Mouse (Mus musculus) R1 (cell line): ENCODE measurements around the gene Exoc4.

Experiments used
- DNase-seq: peaks from one replicate; pipeline ENCODE4 v3.0.0-alpha.2; 2018; ENCODE audit warnings: low read depth, low spot score

The Exoc4 gene

DNA sequence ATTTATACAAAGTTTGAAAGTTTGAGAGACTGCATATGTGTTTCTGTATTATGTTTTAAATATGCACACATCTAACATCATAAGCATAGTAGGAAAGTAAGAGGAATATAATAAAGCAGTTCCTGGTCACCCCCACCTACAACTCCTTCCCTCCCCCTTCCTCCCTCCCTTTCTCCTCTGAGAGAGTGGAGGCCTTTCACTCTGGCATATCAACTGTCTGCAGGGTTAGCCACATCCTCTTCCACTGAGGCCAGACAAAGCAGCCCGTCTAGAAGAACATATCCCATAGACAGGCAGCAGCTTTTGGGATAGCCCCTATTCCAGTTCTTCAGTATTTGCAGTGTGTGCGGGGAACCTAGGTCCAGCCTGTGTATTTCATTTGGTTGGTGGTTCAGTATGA, 382.2 kb downstream of the Exoc4 start:
- DNase-seq, result no peak

DNA sequence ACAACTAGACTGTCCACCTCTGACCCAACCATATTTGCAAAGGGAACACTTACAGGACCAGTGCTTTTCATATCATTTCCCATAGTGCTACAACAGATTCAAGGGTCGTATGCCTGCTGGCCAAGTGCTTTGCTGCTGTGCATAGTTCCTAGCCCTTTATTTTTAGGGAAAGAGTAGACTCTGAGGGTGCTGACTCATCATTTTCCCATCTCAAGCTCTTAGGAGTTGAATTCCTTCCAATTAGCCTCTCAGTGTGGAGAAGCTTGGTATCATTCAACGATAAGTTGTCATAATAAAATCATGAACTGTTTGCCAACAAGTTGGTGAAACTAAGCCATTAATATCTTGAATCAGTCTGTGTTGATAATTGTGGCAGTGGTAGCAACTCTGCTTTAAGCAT, 388.3 kb downstream of the Exoc4 start:
- DNase-seq, result no peak

DNA sequence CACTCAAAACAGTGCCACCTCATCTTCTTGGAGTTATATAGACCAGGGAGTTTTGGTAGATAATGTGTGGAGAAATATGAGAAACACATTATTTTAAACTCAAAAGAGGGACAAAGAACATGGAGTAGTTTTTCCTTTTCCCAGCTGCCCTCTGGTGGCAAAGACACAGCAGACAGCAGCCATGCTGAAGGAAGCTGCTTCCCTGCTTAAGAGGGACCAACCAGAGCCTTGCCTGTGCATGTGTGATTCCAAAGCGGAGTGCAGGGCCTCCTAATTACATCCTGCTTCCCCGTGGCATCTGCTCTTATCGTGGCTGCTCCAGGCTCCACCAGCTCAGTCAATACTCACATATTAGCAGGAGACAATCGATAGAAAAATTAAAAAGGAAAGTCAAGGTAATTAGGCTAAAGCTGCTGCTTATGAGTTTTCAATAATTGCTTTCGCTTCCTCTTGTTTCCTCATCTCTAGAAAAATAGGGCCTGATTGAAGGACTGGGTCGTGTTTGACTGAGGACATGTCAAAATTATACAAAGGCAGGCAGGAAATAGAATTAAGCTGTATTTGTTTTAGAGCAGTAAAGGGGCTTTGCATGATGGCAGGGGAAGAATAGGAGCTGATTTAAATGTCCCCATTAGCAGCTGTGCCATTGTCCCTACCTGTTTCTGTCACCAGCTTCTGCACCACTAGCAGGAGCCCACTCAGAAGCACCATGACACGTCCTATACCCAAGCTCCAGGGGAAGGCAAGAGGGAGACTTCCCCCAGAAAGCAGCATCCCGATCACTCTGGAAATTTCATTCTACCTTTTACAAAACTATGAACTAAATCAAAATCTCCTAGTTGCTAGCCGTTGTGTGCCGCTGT, 433.1 kb downstream of the Exoc4 start:
- peak; percentile 25 for DNase-seq

DNA sequence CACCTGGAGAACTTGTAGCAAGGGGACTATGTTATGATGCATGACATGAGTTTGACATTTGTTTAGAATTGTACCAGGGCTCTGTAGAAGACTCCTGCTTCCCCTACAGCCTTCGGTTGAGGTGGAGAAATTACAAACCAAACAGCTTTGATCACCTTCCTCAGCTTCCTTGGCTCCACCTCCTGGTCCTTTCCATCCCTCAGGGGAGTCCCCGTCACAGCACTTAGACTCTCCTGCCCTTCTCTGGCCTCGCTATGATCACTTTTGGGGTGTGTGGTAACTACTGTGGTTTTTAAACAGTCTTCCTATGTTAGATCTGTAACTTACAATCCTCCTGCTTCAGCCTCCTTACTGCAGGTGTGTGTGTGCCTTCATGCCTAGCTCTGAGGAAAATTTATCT, 434.6 kb downstream of the Exoc4 start:
- no peak for DNase-seq

DNA sequence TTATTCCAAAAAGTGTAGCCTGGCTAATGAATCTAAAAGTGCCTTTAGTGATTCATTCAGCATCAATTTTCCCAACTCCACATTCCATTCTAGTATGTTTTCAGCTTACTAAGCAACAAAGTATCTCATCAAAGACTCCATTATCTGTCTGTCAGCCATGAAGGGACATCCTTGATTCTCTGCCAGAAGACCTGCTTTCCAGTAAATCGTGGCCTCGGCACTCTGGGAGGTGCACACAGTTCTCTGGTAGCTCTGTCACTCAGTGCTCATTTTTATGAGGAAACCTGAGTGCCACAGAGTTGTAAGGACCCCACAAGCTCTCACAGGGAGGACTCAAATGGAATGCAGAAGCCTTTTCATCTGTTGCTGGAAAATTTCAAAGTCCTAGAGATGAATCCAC, 436.4 kb downstream of the Exoc4 start:
- DNase-seq, result no peak

DNA sequence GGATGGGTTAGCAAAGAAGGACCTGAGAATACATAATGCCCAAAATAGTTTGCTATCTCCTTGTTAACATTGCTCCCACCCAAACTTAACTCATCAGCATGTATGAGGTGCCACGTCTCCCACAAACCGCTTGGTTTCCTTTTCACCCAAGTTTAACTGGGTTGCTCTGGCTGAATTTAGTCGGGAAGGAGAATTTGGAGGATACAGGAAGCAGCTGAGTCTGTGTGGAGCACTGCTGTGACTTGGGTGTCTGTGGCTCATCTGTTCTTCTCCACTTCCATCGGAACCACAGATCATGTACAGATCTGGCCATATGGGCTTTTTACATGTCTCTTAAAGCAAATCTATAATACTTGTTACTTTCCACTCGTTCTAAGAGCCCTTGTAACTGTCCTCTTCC, 441.7 kb downstream of the Exoc4 start:
- no peak for DNase-seq

DNA sequence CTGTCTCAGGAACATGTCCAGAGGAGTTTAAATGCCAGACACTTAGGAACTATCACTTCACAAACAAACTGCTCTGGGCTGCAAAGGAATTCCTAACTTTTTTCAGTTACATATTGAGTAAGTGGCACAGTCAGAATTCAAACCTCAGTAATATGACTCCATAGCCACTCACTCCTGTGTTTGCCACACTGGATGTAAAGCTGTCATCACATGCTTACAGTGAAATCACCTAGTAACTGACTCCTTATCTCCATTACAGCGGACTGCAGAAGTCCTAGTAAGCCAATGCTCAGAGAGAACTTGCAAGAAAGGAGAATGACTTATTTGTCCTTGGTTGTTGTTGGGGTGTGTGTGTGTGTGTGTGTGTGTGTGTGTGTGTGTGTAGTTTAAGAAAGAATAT, 448.1 kb downstream of the Exoc4 start:
- DNase-seq, result no peak

DNA sequence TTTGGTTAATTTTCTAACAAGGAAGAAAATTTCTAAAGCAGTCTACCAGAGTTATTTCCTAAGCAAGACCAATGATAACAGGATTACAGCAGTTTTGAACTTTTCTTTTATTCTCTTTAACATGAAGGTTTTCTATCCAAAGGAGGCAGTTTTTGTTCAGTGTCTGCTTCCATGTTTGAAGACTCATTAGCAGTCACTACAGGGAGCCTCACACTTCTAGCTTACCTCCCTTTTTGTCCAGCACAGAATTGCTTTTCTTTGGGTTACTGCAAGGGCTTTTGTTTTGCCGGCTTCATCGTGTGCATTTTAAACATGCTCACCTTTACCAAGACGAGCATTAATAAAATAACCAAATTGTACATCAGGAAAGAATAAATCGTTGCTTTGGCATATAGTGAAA, 460.0 kb downstream of the Exoc4 start:
- DNase-seq, result no peak

DNA sequence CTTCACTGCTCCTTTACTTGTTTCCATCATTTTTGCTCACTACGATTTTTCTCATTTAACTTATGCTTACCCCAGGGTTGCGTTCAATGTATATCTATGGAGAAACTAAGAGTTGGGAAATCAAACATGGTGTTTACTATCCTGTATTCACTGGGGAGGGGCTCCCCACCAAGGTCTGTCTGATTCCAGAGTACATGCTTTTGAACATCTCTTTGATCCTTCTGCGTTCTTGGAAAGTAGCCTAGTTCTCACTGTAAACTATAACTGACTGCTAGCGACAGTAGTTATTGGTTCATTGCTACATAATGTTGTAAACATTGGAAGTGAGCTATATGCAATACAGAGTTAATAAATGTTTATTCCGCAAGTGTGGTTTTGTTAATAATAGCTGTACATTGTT, 460.5 kb downstream of the Exoc4 start:
- DNase-seq, result no peak

DNA sequence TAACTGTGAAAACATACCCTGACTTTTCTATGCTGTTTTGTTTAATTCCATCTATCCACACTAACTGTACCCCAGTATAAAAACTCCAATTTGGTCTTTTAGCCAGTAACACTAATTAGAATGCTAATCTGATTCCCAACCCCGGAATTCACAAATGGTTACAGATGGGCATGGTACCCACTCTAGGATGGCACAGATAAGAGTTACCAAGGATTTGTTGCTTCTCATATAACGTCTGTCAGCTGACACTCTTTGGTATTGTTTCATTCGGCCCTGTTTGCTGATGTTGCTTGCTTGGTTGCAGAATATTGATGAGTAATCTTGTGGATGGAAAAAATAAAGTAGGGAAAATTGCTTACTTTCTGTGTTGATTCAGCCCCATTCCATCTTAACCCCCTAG, 462.9 kb downstream of the Exoc4 start:
- DNase-seq, result no peak

DNA sequence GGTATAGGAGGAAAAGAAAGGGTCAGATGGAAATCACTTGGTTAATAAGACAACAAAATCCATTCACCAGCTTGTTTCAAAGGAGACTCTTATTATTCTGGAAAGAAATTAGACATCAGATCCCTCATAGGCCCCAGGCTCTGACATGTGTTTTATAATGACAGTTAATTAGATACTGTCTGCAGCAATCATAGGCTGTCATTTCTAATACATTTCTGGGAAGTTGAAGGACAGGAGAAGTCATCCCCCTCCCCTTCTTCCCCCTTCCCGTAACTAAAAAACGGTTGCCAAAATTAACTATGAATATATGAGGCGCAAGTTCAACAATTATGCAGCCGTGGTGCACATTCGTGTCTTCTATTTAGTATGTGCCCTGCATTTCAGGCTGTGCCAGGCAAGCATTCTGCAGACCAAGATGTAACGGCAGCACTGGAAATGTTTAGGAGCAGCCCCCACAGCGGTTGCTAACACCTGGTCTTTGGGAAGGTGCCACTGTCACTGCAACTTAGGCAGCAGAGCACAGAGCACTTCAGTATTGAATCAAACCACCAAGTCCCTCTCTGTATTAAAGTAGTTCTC, 463.7 kb downstream of the Exoc4 start:
- no peak for DNase-seq

DNA sequence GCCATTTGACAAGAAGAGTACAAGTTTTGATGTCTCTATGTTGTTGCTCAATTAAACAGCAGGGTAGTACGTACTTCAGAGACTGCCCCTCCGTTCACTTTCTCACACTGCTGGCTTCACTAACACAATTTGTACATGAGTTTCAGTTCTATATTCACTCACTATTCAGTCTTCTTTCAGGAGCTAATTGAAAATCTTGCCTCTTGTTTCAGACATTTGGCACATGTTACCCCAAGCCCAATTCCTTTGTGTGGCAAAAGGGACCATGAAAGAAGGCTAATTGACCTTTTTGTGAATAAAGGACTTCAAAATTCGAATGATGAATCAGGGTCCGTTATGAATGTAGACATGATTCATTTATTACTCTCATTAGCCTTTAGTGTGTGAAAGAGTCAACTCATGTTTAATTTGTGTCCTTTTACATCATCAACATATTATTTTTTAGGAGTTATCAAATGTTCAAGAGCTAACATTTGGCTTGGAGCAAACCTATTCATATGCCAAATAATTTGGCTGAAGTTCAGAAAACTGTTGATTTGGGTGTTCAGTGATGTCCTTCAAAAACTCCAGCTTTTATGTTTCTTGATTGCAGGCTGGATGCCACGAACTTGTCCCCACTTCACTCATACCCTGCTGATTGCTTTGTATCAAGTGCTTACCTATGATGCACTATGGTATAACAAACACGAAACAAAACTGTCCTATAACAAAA, 467.5 kb downstream of the Exoc4 start:
- no peak for DNase-seq

DNA sequence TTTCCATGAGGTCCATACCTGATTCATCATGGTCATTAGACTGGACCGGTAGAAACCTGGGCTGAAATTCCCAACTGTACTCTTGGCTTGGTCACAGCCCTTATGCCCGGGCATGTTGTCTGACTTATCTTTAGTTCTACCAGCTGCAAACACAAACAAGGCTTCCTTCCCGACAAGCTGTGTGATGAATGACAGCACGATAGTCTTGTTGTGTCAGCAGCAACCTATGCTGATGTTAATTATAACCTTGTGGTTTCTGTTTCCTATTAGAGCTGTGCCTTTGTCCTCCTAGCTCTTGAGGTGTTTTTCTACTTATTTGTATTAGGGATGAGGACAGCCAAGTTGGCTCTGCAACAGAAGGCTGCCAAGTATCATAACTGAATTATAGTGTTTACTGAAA, 472.3 kb downstream of the Exoc4 start:
- DNase-seq, result peak; percentile 17

DNA sequence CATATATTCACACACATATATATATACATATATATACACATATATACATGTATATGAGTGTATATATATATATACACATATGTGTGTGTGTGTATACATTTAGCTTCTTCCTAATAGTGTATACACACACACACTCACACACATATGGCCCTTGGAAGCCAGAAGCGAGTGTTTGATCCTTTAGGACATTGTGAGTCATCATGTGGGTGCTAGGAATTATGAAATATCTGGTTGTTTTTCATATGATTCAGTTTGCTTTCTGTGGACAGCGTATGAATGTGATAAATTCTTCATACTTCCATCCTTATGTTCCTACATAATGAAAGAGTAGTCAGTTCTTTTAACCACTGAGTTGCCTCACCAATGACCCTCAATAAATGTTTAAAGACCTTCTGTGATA, 473.9 kb downstream of the Exoc4 start:
- DNase-seq, result no peak

DNA sequence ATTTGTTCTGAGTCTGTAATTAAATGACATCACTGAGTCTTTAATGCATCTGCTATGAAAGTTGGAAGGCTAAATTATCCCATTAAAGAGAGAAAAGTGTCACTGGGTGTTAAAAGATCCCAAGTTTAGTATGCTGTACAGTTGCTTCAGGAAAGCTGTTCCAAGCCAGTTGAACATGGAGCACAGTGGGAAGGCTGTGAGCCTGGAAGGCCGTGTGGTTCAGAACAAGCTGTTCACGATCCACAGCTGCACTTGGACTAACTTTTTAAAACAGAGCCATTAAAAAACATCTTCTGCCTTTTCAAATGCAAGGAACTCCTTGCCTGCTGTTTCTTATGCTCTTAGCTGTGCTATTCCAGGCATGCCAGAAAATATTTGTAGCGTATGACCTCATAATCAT, 475.7 kb downstream of the Exoc4 start:
- DNase-seq, result no peak

DNA sequence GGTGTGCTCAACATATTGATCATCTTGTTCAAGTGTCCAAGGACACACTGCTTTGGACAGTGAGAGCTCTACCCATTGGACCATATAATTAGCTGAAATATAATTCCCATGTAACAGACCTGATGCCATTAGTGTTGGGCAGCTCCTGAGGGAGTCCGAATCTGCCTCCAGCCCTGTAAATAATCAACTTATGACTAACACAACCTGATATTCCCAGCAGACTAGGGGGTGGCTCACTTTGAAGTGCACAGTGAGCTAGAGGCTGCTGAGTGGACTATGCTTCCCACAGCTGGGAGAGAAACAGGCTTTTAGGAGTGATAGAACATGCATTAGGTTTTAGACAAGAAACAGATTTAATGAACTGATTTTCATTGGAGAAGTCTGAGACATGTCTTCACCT, 478.4 kb downstream of the Exoc4 start:
- no peak for DNase-seq

DNA sequence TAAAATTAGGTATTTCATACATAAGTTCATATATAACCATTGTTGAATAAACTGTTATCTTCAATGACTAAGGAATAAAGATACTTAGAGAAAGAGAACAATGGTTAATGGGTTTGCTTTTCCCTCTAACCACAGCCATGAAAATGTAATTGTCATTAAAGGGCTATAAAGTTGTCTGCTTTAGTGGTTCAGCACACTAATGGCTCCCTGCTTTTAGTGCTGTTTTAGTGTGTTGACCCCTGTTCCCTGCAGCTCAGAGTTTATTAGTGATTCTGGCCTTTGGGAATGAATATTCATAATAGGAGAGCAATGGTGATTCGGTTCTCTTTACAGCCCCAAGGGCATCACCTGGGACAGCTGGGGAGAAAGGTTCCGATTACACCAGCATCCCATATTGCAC, 483.3 kb downstream of the Exoc4 start:
- DNase-seq, result no peak

DNA sequence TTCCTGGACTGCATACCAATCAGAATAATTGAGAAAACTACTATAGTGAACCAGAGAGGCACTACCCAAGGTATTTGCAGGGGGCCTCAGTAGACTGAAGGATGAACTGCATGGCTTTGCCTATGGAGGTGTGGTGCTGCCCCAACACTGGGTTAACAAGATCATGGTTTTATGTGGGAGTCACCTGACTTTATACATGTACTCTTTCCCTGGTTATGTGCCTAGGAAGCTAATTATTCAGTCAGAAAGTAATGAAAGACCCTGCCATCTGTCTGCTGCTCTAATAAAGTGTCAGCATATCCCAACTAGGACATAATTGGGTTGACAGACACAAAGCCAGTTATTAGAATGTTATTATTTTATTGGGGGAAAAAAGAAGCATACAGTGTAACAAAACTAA, 484.7 kb downstream of the Exoc4 start:
- no peak for DNase-seq

DNA sequence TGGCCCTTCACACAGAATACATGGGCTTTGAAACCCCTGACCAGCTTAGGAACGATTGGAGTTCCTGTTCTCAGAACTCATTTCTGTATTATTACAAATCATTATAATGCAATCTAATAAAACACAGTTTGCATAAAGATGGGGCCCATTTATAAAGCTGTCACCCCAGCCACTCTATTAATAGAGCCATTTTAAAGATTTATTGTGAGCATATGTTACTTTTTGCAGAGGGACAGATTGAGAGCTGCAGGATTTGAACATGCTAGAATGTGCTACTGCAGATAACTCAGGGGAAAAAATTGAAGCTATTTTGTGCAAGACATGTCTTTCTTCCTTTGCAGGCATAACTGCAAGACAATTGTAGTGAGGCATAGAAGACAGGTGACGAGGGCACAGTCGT, 485.1 kb downstream of the Exoc4 start:
- no peak for DNase-seq

DNA sequence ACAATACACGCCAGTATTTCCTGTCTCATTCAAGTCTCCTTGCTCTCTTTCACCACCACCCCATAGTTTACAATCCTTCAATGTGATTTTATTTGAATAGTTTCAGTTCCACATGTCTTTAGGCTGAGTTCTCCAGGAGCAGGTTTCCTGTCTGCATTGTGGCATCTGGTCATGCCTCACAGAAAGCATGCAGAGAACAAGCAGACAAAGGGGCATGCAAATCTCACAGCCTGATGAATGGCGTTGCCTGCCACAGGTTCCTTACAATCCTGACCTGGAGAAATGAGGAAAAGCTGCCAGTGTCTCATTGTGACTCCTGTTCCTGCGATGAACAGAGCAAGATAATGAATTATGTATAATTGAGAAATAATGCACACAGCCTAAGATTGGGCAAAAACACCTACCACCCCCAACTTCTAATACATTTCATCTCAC, 490.0 kb downstream of the Exoc4 start:
- no peak for DNase-seq

DNA sequence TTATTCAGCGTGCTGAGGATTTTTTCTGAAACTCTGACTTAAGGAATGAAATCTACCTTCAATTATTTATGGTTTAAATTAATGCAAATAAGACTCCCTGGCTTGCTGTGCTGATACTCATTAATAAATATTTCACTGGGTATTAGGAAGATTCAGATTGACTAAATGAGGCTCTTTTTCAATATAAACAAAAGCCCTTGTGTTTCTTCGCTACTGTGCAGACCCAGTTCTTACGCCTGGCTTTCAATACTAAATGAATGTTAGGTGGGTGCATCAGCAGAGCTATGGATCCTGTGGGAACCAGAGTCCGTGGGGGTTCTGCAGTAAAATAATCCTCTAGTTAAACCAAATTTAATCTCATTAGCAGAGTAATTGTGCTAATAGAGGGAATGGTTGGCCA, 490.4 kb downstream of the Exoc4 start:
- DNase-seq, result no peak

DNA sequence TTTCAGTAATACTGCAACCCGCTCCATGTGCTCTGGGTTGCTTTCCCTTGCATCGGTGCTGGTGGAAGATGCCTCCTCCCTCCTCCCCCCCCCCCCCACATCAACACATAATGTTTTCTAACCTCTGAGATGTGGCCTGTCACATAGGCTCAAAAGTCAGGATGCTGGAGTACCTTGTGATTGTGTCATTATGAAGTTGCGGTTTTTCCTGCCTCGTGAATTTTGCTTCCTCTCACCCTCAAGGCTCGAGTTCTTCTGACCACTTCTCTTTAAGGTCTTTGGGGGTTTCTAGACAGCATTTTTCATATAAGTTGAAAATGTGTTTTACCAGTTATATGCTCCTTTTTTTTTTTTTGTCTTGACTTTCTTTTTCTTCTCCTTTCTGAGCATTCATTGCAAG, 507.1 kb downstream of the Exoc4 start:
- DNase-seq, result no peak

DNA sequence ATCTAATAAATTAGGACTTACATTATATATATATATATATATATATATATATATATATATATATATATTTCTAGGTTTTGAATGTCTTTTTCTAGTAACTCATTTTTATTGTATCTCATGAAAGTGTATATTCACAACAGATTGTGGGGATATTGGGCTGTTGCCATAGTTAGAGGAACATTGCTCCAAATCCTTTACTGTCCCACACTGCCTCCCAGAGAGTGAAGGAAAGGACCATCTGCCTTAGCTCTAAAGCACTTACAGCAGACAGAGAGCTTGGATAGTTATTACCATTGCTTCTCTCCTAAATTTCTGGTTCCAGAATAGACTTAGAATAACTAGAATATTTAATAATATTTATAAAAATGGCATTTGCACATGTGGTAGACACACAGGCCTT, 512.7 kb downstream of the Exoc4 start:
- no peak for DNase-seq
